Mouse (Mus musculus) heart, postnatal 0 days (tissue): ENCODE measurements at regions not wholly inside any gene's neighbourhood (a gene's known extent, or its start where the extent isn't known, plus 50 kb on each side); places are given as distances from the start of the nearest gene placed in this dataset.
A peak's percentile ranks its signal among the peaks of the same experiment; 100 is the strongest.
"Not testable (repeated sequence)": the region's sequence is repeated elsewhere in the genome, so short reads cannot be mapped to it uniquely, and the experiment has no call there.

ENCODE experiments used
- ATAC-seq: fragments of 200-750 bp; cut with Nextera tagmentation; 2 replicates; pipeline ENCODE4 v1.8.0; 2017; ENCODE audit warnings: low read depth, moderate number of reproducible peaks, moderate library complexity; ENCODE audit not compliant: insufficient read depth
- DNase-seq: peaks from one replicate; pipeline ENCODE4 v3.0.0-alpha.2; 2016; ENCODE audit warnings: low spot score
- H3K27ac ChIP-seq: fragments of 300-500 bp; sonication (generic); 2 replicates; pipeline ENCODE4 v1.5.1; 2014; ENCODE audit warnings: low read depth, mild to moderate bottlenecking
- H3K27me3 ChIP-seq: fragments of 300-500 bp; sonication (generic); 2 replicates; pipeline ENCODE4 v1.6.1; 2014; ENCODE audit warnings: low read length, mixed read lengths; ENCODE audit not compliant: control insufficient read depth, insufficient read depth
- H3K36me3 ChIP-seq: fragments of 300-500 bp; sonication (generic); replicated peaks from 2 replicates; pipeline ENCODE4 v1.6.1; 2014; ENCODE audit warnings: low read length, mixed read lengths; ENCODE audit not compliant: control insufficient read depth, insufficient read depth
- H3K4me1 ChIP-seq: fragments of 300-500 bp; sonication (generic); 2 replicates; pipeline ENCODE4 v1.6.1; 2014; ENCODE audit warnings: antibody characterized with exemption; ENCODE audit not compliant: control insufficient read depth, insufficient read depth
- H3K4me2 ChIP-seq: fragments of 300-500 bp; sonication (generic); 2 replicates; pipeline ENCODE4 v1.6.1; 2014; ENCODE audit warnings: low read depth, mild to moderate bottlenecking, low read length, moderate library complexity
- H3K4me3 ChIP-seq: fragments of 300-500 bp; sonication (generic); 2 replicates; pipeline ENCODE4 v1.5.1; 2014; ENCODE audit warnings: low read depth, low read length
- H3K9ac ChIP-seq: fragments of 300-500 bp; sonication (generic); replicated peaks from 2 replicates; pipeline ENCODE4 v1.6.1; 2014; ENCODE audit warnings: low read depth, low read length, mixed read lengths
- H3K9me3 ChIP-seq: fragments of 300-500 bp; sonication (generic); replicated peaks from 2 replicates; pipeline ENCODE4 v1.6.1; 2016; ENCODE audit warnings: low read length; ENCODE audit not compliant: control insufficient read depth
- CTCF ChIP-seq: IDR thresholded peaks from 2 replicates; pipeline ENCODE4 v1.5.1; 2016; ENCODE audit warnings: antibody characterized with exemption, control low read depth, low read depth
- EP300 ChIP-seq: IDR thresholded peaks from 2 replicates; pipeline ENCODE4 v1.6.1; 2016; ENCODE audit warnings: antibody characterized with exemption, low read depth
- WGBS: fragments of 180-500 bp; shearing (Covaris S2); extraction: QIAGEN DNeasy Blood & Tissue Kit; methylation state at CpG from one replicate; pipeline ENCODE4 v1.1.7; 2014; 5-methylcytosine and 5-hydroxymethylcytosine counted together

GRCm38 (mm10) chr12:93812963-93813733, 1878.9 kb upstream of the Flrt2 start:
- no peak for ATAC-seq
- Histone ChIP-seq H3K36me3 (no peaks in the 10 kb centered on the region), H3K4me3 (no peak overlapping the region), H3K4me2 (no peak overlapping the region), H3K9me3 (no peaks in the 10 kb centered on the region), H3K27ac (no peak overlapping the region), H3K27me3 (no peaks in the 10 kb centered on the region), H3K4me1 (no peaks in the 10 kb centered on the region), H3K9ac (no peak overlapping the region)
- TF ChIP-seq CTCF (no peak), EP300 (no peak)
- no peak for DNase-seq

GRCm38 (mm10) chr12:93850944-93851520, 1841.0 kb upstream of the Flrt2 start:
- no peak overlapping the region for H3K27ac ChIP-seq
- no peak for ATAC-seq
- H3K4me3 ChIP-seq: no peak overlapping the region
- no peaks in the 10 kb centered on the region for H3K9me3 ChIP-seq
- H3K27me3 ChIP-seq: no peaks in the 10 kb centered on the region
- no peaks in the 10 kb centered on the region for H3K4me1 ChIP-seq
- no peaks in the 10 kb centered on the region for H3K36me3 ChIP-seq
- WGBS: 92% methylated on average over 1 of the region's 1 CpGs
- no peak for TF ChIP-seq CTCF
- TF ChIP-seq EP300: no peak
- H3K9ac ChIP-seq: no peak overlapping the region
- DNase-seq: no peak
- H3K4me2 ChIP-seq: no peak overlapping the region

- Histone ChIP-seq H3K4me3 (no peak overlapping the region), H3K27ac (no peak overlapping the region), H3K27me3 (no peaks in the 10 kb centered on the region), H3K4me1 (no peaks in the 10 kb centered on the region), H3K9ac (no peak overlapping the region), H3K36me3 (no peaks in the 10 kb centered on the region), H3K4me2 (no peak overlapping the region), H3K9me3 (no peaks in the 10 kb centered on the region)
- WGBS: 70% methylated on average over 1 of the region's 1 CpGs
- no peak for DNase-seq
- ATAC-seq: no peak
- TF ChIP-seq EP300: no peak
- no peak for TF ChIP-seq CTCF
Measured at GRCm38 (mm10) chr12:93851660-93852059, 1840.4 kb upstream of the Flrt2 start.

- WGBS: 67% methylated on average over 2 of the region's 2 CpGs
- H3K9me3 ChIP-seq: no peaks in the 10 kb centered on the region
- no peak overlapping the region for H3K27ac ChIP-seq
- no peak overlapping the region for H3K9ac ChIP-seq
- no peak overlapping the region for H3K4me3 ChIP-seq
- DNase-seq: no peak
- ATAC-seq: no peak
- H3K27me3 ChIP-seq: no peaks in the 10 kb centered on the region
- TF ChIP-seq CTCF (no peak), EP300 (no peak)
- H3K4me2 ChIP-seq: no peak overlapping the region
- H3K36me3 ChIP-seq: no peaks in the 10 kb centered on the region
- no peaks in the 10 kb centered on the region for H3K4me1 ChIP-seq
Measured at GRCm38 (mm10) chr12:93885946-93886345, 1806.1 kb upstream of the Flrt2 start.

GRCm38 (mm10) chr12:93890109-93890508, 1801.9 kb upstream of the Flrt2 start:
- Histone ChIP-seq H3K4me3 (no peak overlapping the region), H3K27me3 (no peaks in the 10 kb centered on the region), H3K4me1 (no peaks in the 10 kb centered on the region), H3K9ac (no peak overlapping the region), H3K9me3 (no peaks in the 10 kb centered on the region), H3K36me3 (no peaks in the 10 kb centered on the region), H3K4me2 (no peak overlapping the region), H3K27ac (no peak overlapping the region)
- DNase-seq (no peak), ATAC-seq (no peak)
- no peak for TF ChIP-seq CTCF
- no peak for TF ChIP-seq EP300
- 69% methylated on average over 3 of the region's 3 CpGs for WGBS

GRCm38 (mm10) chr12:93928541-93929238, 1763.3 kb upstream of the Flrt2 start:
- peak; percentile 63 for ATAC-seq
- not testable (repeated sequence) for H3K9ac ChIP-seq, H3K4me1 ChIP-seq, H3K4me3 ChIP-seq, DNase-seq, H3K4me2 ChIP-seq, H3K36me3 ChIP-seq, H3K27ac ChIP-seq, H3K27me3 ChIP-seq, H3K9me3 ChIP-seq
- 50% methylated on average over 1 of the region's 27 CpGs for WGBS

GRCm38 (mm10) chr12:93929239-93929563, 1762.8 kb upstream of the Flrt2 start:
- 94% methylated on average over 4 of the region's 7 CpGs for WGBS
- peak; percentile 62; the same call in 1 of the 2 replicates for ATAC-seq
- H3K36me3 ChIP-seq, DNase-seq, H3K9ac ChIP-seq, H3K4me3 ChIP-seq, H3K27ac ChIP-seq, H3K4me1 ChIP-seq, H3K4me2 ChIP-seq, H3K27me3 ChIP-seq, H3K9me3 ChIP-seq: not testable (repeated sequence)

GRCm38 (mm10) chr12:93930242-93930641, 1761.8 kb upstream of the Flrt2 start:
- not testable (repeated sequence) for H3K4me1 ChIP-seq, DNase-seq, H3K4me3 ChIP-seq, H3K27me3 ChIP-seq, H3K9ac ChIP-seq, H3K9me3 ChIP-seq, ATAC-seq, H3K27ac ChIP-seq, H3K36me3 ChIP-seq, H3K4me2 ChIP-seq
- 79% methylated on average over 11 of the region's 11 CpGs for WGBS
